14 mouse cellular contexts compared by ENCODE assay signal in genomic region chr7:45133446-45134159, GRCm38 (mm10). TPM values are rescaled to one million over a fixed set of nuclear protein-coding genes. Genes with fewer than 3 reads are reported as not detected.
A peak's percentile ranks its signal among the peaks of the same experiment; 100 is the strongest.
DNase-seq lines count a peak whose midpoint lies in the region; ATAC-seq and TF ChIP-seq lines count a peak whose summit lies in the region.
"Had no signal": no experiment of that assay in that cellular context is flagged by ENCODE, and none has a peak within 500 bp of the region (broad histone marks: within the 10 kb centered on the region; RNA-seq: fewer than 3 reads in every experiment).

No protein-coding gene starts in this region.

- H3K9ac ChIP-seq in intestine, postnatal 0 days (ENCODE audit: low read depth, low read length), result no peak overlapping the region
- H3K9ac ChIP-seq: hindbrain, embryonic 12.5 days; neural tube, embryonic 15.5 days had no signal

- H3K27me3 ChIP-seq in E14TG2a.4 (ENCODE audit: insufficient read depth, low read length), result peaks cover 23% of the 10 kb centered on the region
- H3K27me3 ChIP-seq in intestine, postnatal 0 days (replicated peaks; ENCODE audit: control insufficient read depth, insufficient read depth, low read length), result no peaks in the 10 kb centered on the region

- intact Hi-C loops in left cerebral cortex, adult 2 months (cut with DNase I), result no loop called here

- DNase-seq in cerebellum, adult 9-11 months, result peak; percentile 36
- DNase-seq in cerebellum, adult 11 months, result no peak
- no peak for DNase-seq in left cerebral cortex, adult 2 months (ENCODE audit: extremely low spot score in 1 of 2, low spot score in 2 of 2)
- no peak for DNase-seq in left cerebral cortex, adult 18-20 months (ENCODE audit: low spot score in 2 of 2)
- DNase-seq in frontal cortex, adult 2 months (ENCODE audit: extremely low spot score in 1 of 2, low spot score in 1 of 2), result no peak
- no peak for DNase-seq in embryo, embryonic 11 days
- DNase-seq: adrenal gland, postnatal 25 days had no signal

- H3K4me3 ChIP-seq in left cerebral cortex, adult 2 months, result no peak overlapping the region
- H3K4me3 ChIP-seq in E14TG2a.4 (replicated peaks; ENCODE audit: low read length), result peak overlapping the region; percentile 32; the same call in 1 of the 2 replicates
- H3K4me3 ChIP-seq in intestine, postnatal 0 days (ENCODE audit: low read depth, low read length), result no peak overlapping the region
- H3K4me3 ChIP-seq: hindbrain, embryonic 12.5 days; neural tube, embryonic 15.5 days had no signal

- H3K9me3 ChIP-seq in E14TG2a.4 (ENCODE audit: low read length), result no peaks in the 10 kb centered on the region
- H3K9me3 ChIP-seq in intestine, postnatal 0 days (ENCODE audit: control insufficient read depth), result no peaks in the 10 kb centered on the region
- H3K9me3 ChIP-seq: embryonic facial prominence, embryonic 10.5 days; hindbrain, embryonic 12.5 days; neural tube, embryonic 15.5 days had no signal

- 86% methylated on average over 8 of the region's 8 CpGs for WGBS in intestine, postnatal 0 days

- TF ChIP-seq CTCF in left cerebral cortex, adult 2 months (IDR thresholded peaks at IDR 0.05), result peak; percentile 25
- TF ChIP-seq CTCF in E14TG2a.4 (conservative IDR thresholded peaks at IDR 0.05; ENCODE audit: low read length), result peak; percentile 41
- TF ChIP-seq CTCF in intestine, postnatal 0 days (IDR thresholded peaks at IDR 0.05; ENCODE audit: low read depth), result peak; percentile 56

- H3K36me3 ChIP-seq in E14TG2a.4 (ENCODE audit: insufficient read depth, low read length), result no peaks in the 10 kb centered on the region
- H3K36me3 ChIP-seq in intestine, postnatal 0 days (ENCODE audit: control insufficient read depth, insufficient read depth), result no peaks in the 10 kb centered on the region
- H3K36me3 ChIP-seq: embryonic facial prominence, embryonic 10.5 days; hindbrain, embryonic 12.5 days; neural tube, embryonic 15.5 days had no signal

- ATAC-seq in intestine, postnatal 0 days, result no peak

- peaks cover 72% of the 10 kb centered on the region for H3K4me1 ChIP-seq in E14TG2a.4 (replicated peaks; ENCODE audit: low read depth, low read length)
- H3K4me1 ChIP-seq in intestine, postnatal 0 days (replicated peaks; ENCODE audit: control insufficient read depth, insufficient read depth, low read length), result no peaks in the 10 kb centered on the region

- no peak overlapping the region for H3K27ac ChIP-seq in left cerebral cortex, adult 2 months
- H3K27ac ChIP-seq in intestine, postnatal 0 days (ENCODE audit: low read depth, low read length), result no peak overlapping the region
- H3K27ac ChIP-seq: embryonic facial prominence, embryonic 10.5 days; hindbrain, embryonic 12.5 days; neural tube, embryonic 15.5 days had no signal

- H3K4me2 ChIP-seq in intestine, postnatal 0 days (replicated peaks; ENCODE audit: low read depth), result no peak overlapping the region
- H3K4me2 ChIP-seq: hindbrain, embryonic 12.5 days; neural tube, embryonic 15.5 days had no signal

RNA-seq across cellular contexts. Expression of gene Gm45713, which starts 2.4 kb away (rescaled TPM):
- total RNA-seq in left cerebral cortex, adult 2 months (2021), result not detected
- total RNA-seq in left cerebral cortex, adult 18-20 months (2021), result not detected
- 0.70 and 0.82 TPM in 2 replicates for polyA plus RNA-seq in intestine, postnatal 0 days (2015; fragmentation: Nextera tagmentation; extraction: Ambion mirVana)
- 0.06 and 0.12 TPM in 2 replicates for polyA plus RNA-seq in frontal cortex, adult 2 months (2012; rRNA removed)
- total RNA-seq: adrenal gland, postnatal 25 days; layer of hippocampus, postnatal 25 days had no signal
- polyA plus RNA-seq: embryonic facial prominence, embryonic 10.5 days; hindbrain, embryonic 12.5 days; kidney, embryonic 16.5 days had no signal

RNA-seq across cellular contexts. Expression of gene Flt3l, which starts 2.6 kb away (rescaled TPM):
- 1 to 10 TPM; 6.7 to 8.8 TPM for total RNA-seq in left cerebral cortex, adult 2 months (2021)
- 1 to 10 TPM; 8.4 to 9.7 TPM for total RNA-seq in left cerebral cortex, adult 18-20 months (2021)
- 2.1 and 2.7 TPM in 2 replicates for polyA plus RNA-seq in intestine, postnatal 0 days (2015; fragmentation: Nextera tagmentation; extraction: Ambion mirVana)
- 25.2 and 29.6 TPM in 2 replicates for polyA plus RNA-seq in frontal cortex, adult 2 months (2012; rRNA removed)

RNA-seq across cellular contexts. Expression of gene Rpl13a, which starts 5.0 kb away (rescaled TPM):
- 100 to 1,000 TPM; 695 to 716 TPM for total RNA-seq in left cerebral cortex, adult 2 months (2021)
- total RNA-seq in left cerebral cortex, adult 18-20 months (2021), result 100 to 1,000 TPM; 712 to 811 TPM
- polyA plus RNA-seq in intestine, postnatal 0 days (2015; fragmentation: Nextera tagmentation; extraction: Ambion mirVana), result 1,616 and 1,752 TPM in 2 replicates
- 1,438 and 1,804 TPM in 2 replicates for polyA plus RNA-seq in frontal cortex, adult 2 months (2012; rRNA removed)

RNA-seq across cellular contexts. Expression of gene Rps11, which starts 9.4 kb away (rescaled TPM):
- 100 to 1,000 TPM; 421 to 444 TPM for total RNA-seq in left cerebral cortex, adult 2 months (2021)
- total RNA-seq in left cerebral cortex, adult 18-20 months (2021), result 100 to 1,000 TPM; 474 to 479 TPM
- 1,691 and 1,755 TPM in 2 replicates for polyA plus RNA-seq in intestine, postnatal 0 days (2015; fragmentation: Nextera tagmentation; extraction: Ambion mirVana)
- polyA plus RNA-seq in frontal cortex, adult 2 months (2012; rRNA removed), result 383 and 419 TPM in 2 replicates

RNA-seq across cellular contexts. Expression of gene Pih1d1, which starts 20.5 kb away (rescaled TPM):
- total RNA-seq in left cerebral cortex, adult 2 months (2021), result 10 to 100 TPM; 47.6 to 48.4 TPM
- 10 to 100 TPM; 46.7 to 51.7 TPM for total RNA-seq in left cerebral cortex, adult 18-20 months (2021)
- polyA plus RNA-seq in intestine, postnatal 0 days (2015; fragmentation: Nextera tagmentation; extraction: Ambion mirVana), result 63.6 and 64.7 TPM in 2 replicates
- polyA plus RNA-seq in frontal cortex, adult 2 months (2012; rRNA removed), result 54.2 and 61.5 TPM in 2 replicates
